Mouse (Mus musculus) erythroblast, embryonic 14.5 days (primary cell): ENCODE data around the gene Slc35g1.

Experiments
- GATA1 ChIP-seq: IDR thresholded peaks from 2 replicates; pipeline ENCODE4 v1.6.1; 2012; ENCODE audit warnings: low read length, inconsistent platforms, mixed read lengths
- TAL1 ChIP-seq: IDR thresholded peaks from 3 replicates; pipeline ENCODE4 v1.6.1; 2012; ENCODE audit warnings: low read length, inconsistent platforms, mixed read lengths

- TF ChIP-seq GATA1 (no peak), TAL1 (no peak)
Observed at GRCm38 (mm10) chr19:38354279-38354678, 41.5 kb upstream of the Slc35g1 start.
